Mouse (Mus musculus) layer of hippocampus, postnatal 10 days (tissue): ENCODE measurements at regions not wholly inside any gene's neighbourhood (a gene's known extent, or its start where the extent isn't known, plus 50 kb on each side); places are given as distances from the start of the nearest gene placed in this dataset.

Experiments
- DNase-seq, 2 experiments: peaks; one replicate each; pipeline ENCODE4 v3.0.0; 2021; ENCODE audit warnings: low spot score in 2 of 2

- no peak for DNase-seq
Observed at GRCm38 (mm10) chr2:47053689-47054088, 1760.2 kb upstream of the Acvr2a start.

GRCm38 (mm10) chr2:47074191-47074590 is 1739.7 kb upstream of the Acvr2a start:
- no peak for DNase-seq

DNA sequence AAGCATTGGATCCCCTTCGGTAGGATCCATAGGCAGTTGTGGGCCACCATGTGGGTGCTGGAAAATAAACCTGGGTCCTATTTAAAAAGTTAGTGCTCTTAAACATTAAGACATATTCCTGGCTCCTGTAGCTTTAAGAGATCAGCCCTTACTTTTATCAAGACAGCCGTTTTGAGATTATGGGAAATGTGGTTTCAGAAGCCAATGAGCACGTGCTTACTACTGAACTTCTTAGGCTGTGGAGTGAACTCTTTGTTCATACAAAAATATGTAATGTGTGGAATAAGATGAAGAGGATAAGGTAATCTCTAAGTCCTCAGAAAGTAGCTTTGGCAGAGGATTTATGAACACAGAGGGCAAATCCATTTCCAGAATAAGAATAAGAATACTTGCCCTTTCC is 1738.7 kb upstream of the Acvr2a start:
- no peak for DNase-seq

DNA sequence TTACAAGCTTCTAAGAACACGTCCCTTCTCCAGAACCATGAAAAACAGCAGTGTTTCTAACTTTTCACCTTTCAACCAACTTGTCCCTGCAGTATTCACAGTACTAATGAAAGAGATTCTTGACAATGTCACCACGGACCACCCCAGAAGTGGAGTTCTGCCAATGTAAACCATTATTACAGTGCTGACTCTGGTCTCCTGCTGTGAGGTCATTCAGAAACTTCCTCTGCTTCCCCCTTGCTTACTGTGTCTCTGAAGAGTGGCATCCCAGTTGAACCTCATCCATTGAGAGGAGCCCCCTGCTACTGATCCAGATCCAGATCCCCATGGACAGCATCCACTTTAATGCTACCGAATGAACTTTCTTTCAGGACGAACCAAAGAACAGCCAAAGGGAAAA is 1725.3 kb upstream of the Acvr2a start:
- peak in 1 of 2 experiments; percentile 17 for DNase-seq

- DNase-seq, result no peak
Observed at GRCm38 (mm10) chr2:47095993-47096392, 1717.9 kb upstream of the Acvr2a start.

GRCm38 (mm10) chr2:47139435-47139834 is 1674.5 kb upstream of the Acvr2a start:
- no peak for DNase-seq

DNA sequence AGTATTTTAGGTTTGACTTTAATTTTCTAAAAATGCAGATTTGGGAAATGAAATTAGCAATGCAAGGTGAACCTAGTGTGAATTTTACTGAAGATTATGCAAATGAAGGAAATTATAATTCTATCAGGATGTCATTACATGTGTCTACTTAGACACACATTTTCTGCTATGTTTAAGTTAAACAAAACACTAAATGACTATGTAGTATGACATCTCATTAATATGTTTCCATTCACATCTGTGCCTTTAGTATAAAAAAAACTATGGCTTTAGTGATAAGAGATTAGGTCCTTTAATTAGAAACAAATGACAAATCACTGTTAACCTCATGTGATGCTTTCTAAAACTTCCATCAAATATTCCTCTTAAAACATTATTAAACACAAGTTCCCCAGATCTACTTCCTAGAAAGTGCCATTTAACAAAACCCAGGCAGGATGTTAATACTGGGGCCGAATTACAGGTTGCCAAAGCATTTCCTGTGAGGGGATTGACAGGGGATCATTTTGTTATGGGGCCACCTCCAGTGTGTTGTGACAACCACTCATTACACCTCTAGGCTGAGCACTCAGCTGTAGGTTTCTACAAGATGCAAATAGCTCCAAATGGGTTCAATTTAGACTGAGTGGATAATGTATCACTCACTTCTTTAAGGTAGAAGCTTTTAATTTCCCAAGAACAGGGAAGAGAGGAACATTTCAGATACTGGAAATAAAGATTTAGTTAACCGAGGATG is 1629.7 kb upstream of the Acvr2a start:
- no peak for DNase-seq
